Mouse (Mus musculus): ENCODE measurements around the gene Spata46. TPM values are rescaled to one million over a fixed set of nuclear protein-coding genes. Genes with fewer than 3 reads are reported as not detected.

Spata46 gene
- polyA plus RNA-seq (2015; fragmentation: Nextera tagmentation; extraction: Ambion mirVana) = 0.53 and 0.68 TPM in 2 replicates

- DNase-seq (ENCODE audit: low spot score) (no peak), ATAC-seq (no peak)
- no peak within 1 kb of the TSS for H3K4me3 ChIP-seq (ENCODE audit: low read depth, low read length)
- H3K4me2 ChIP-seq (replicated peaks; ENCODE audit: low read depth, low read length) = no peak within 1 kb of the TSS
- no peak within 1 kb of the TSS for H3K9ac ChIP-seq (replicated peaks; ENCODE audit: low read depth)
- no peak within 1 kb of the TSS for H3K27ac ChIP-seq (ENCODE audit: low read length)
- H3K36me3 ChIP-seq (ENCODE audit: insufficient read depth, low read length) = no peaks in the 10 kb centered on the region
- 82% methylated on average over 4 of the region's 4 CpGs for WGBS
- no peaks in the 10 kb centered on the region for H3K4me1 ChIP-seq (ENCODE audit: insufficient read depth, low read depth, low read length)
- no peak for TF ChIP-seq EP300 (IDR thresholded peaks at IDR 0.05)
- no peak for TF ChIP-seq CTCF (IDR thresholded peaks at IDR 0.05)
- H3K27me3 ChIP-seq (replicated peaks; ENCODE audit: insufficient read depth, low read length) = no peaks in the 10 kb centered on the region
- H3K9me3 ChIP-seq (ENCODE audit: low read length) = no peaks in the 10 kb centered on the region
Measured at GRCm38 (mm10) chr1:170308503-170308902, at the start of gene Spata46. Spata46 (plus strand) TSS chr1:170308803.

- Histone ChIP-seq H3K4me1 (ENCODE audit: insufficient read depth, low read depth, low read length) (no peaks in the 10 kb centered on the region), H3K27me3 (replicated peaks; ENCODE audit: insufficient read depth, low read length) (no peaks in the 10 kb centered on the region), H3K9me3 (ENCODE audit: low read length) (0 out of 2 replicates have a peak, but pooled peaks cover 3% of the 10 kb centered on the region), H3K27ac (ENCODE audit: low read length) (no peak overlapping the region), H3K36me3 (ENCODE audit: insufficient read depth, low read length) (no peaks in the 10 kb centered on the region), H3K4me3 (ENCODE audit: low read depth, low read length) (no peak overlapping the region), H3K4me2 (replicated peaks; ENCODE audit: low read depth, low read length) (no peak overlapping the region), H3K9ac (replicated peaks; ENCODE audit: low read depth) (no peak overlapping the region)
- WGBS = 70% methylated on average over 6 of the region's 6 CpGs
- DNase-seq (ENCODE audit: low spot score) = no peak
- TF ChIP-seq CTCF (IDR thresholded peaks at IDR 0.05) (no peak), EP300 (IDR thresholded peaks at IDR 0.05) (no peak)
- ATAC-seq = no peak
Measured at GRCm38 (mm10) chr1:170270281-170270680, 38.3 kb upstream of the Spata46 start.

GRCm38 (mm10) chr1:170270696-170271095 lies 37.9 kb upstream of the Spata46 start:
- Histone ChIP-seq H3K9me3 (ENCODE audit: low read length) (0 out of 2 replicates have a peak, but pooled peaks cover 3% of the 10 kb centered on the region), H3K27me3 (replicated peaks; ENCODE audit: insufficient read depth, low read length) (no peaks in the 10 kb centered on the region), H3K36me3 (ENCODE audit: insufficient read depth, low read length) (no peaks in the 10 kb centered on the region), H3K4me1 (ENCODE audit: insufficient read depth, low read depth, low read length) (no peaks in the 10 kb centered on the region), H3K9ac (replicated peaks; ENCODE audit: low read depth) (no peak overlapping the region), H3K4me2 (replicated peaks; ENCODE audit: low read depth, low read length) (no peak overlapping the region), H3K27ac (ENCODE audit: low read length) (no peak overlapping the region), H3K4me3 (ENCODE audit: low read depth, low read length) (no peak overlapping the region)
- WGBS = 71% methylated on average over 4 of the region's 4 CpGs
- DNase-seq (ENCODE audit: low spot score) (no peak), ATAC-seq (no peak)
- TF ChIP-seq EP300 (IDR thresholded peaks at IDR 0.05) = no peak
- no peak for TF ChIP-seq CTCF (IDR thresholded peaks at IDR 0.05)

- Histone ChIP-seq H3K9me3 (ENCODE audit: low read length) (no peaks in the 10 kb centered on the region), H3K4me3 (ENCODE audit: low read depth, low read length) (no peak overlapping the region), H3K27ac (ENCODE audit: low read length) (no peak overlapping the region), H3K4me1 (ENCODE audit: insufficient read depth, low read depth, low read length) (no peaks in the 10 kb centered on the region), H3K27me3 (replicated peaks; ENCODE audit: insufficient read depth, low read length) (no peaks in the 10 kb centered on the region), H3K4me2 (replicated peaks; ENCODE audit: low read depth, low read length) (no peak overlapping the region), H3K9ac (replicated peaks; ENCODE audit: low read depth) (no peak overlapping the region), H3K36me3 (ENCODE audit: insufficient read depth, low read length) (no peaks in the 10 kb centered on the region)
- no peak for TF ChIP-seq CTCF (IDR thresholded peaks at IDR 0.05)
- no peak for TF ChIP-seq EP300 (IDR thresholded peaks at IDR 0.05)
- ATAC-seq = no peak
- no peak for DNase-seq (ENCODE audit: low spot score)
Measured at GRCm38 (mm10) chr1:170273252-170273651, 35.4 kb upstream of the Spata46 start.

- Histone ChIP-seq H3K4me1 (ENCODE audit: insufficient read depth, low read depth, low read length) (no peaks in the 10 kb centered on the region), H3K27ac (ENCODE audit: low read length) (no peak within 1 kb of the TSS), H3K4me3 (ENCODE audit: low read depth, low read length) (no peak within 1 kb of the TSS), H3K27me3 (replicated peaks; ENCODE audit: insufficient read depth, low read length) (no peaks in the 10 kb centered on the region), H3K9ac (replicated peaks; ENCODE audit: low read depth) (no peak within 1 kb of the TSS), H3K4me2 (replicated peaks; ENCODE audit: low read depth, low read length) (no peak within 1 kb of the TSS), H3K36me3 (ENCODE audit: insufficient read depth, low read length) (no peaks in the 10 kb centered on the region), H3K9me3 (ENCODE audit: low read length) (no peaks in the 10 kb centered on the region)
- TF ChIP-seq EP300 (IDR thresholded peaks at IDR 0.05) (no peak), CTCF (IDR thresholded peaks at IDR 0.05) (no peak)
- ATAC-seq (no peak), DNase-seq (ENCODE audit: low spot score) (no peak)
- 49% methylated on average over 2 of the region's 3 CpGs for WGBS
Measured at GRCm38 (mm10) chr1:170277016-170277415, 31.6 kb upstream of the Spata46 start, which contains the start of gene Sh2d1b1. Sh2d1b1 (plus strand) TSS chr1:170277320.

- no peaks in the 10 kb centered on the region for H3K9me3 ChIP-seq (ENCODE audit: low read length)
- DNase-seq (ENCODE audit: low spot score) (peak; percentile 44), ATAC-seq (no peak; the same call in 1 of the 2 replicates)
- no peak overlapping the region for H3K27ac ChIP-seq (ENCODE audit: low read length)
- no peaks in the 10 kb centered on the region for H3K27me3 ChIP-seq (replicated peaks; ENCODE audit: insufficient read depth, low read length)
- H3K4me3 ChIP-seq (ENCODE audit: low read depth, low read length) = no peak overlapping the region
- no peaks in the 10 kb centered on the region for H3K4me1 ChIP-seq (ENCODE audit: insufficient read depth, low read depth, low read length)
- H3K9ac ChIP-seq (replicated peaks; ENCODE audit: low read depth) = no peak overlapping the region
- 65% methylated on average over 4 of the region's 4 CpGs for WGBS
- no peak overlapping the region for H3K4me2 ChIP-seq (replicated peaks; ENCODE audit: low read depth, low read length)
- TF ChIP-seq EP300 (IDR thresholded peaks at IDR 0.05) = no peak
- TF ChIP-seq CTCF (IDR thresholded peaks at IDR 0.05) = no peak
- H3K36me3 ChIP-seq (ENCODE audit: insufficient read depth, low read length) = no peaks in the 10 kb centered on the region
Measured at GRCm38 (mm10) chr1:170282415-170283129, 26.0 kb upstream of the Spata46 start.

All from lung, postnatal 0 days (tissue).